Mouse (Mus musculus) embryonic facial prominence, embryonic 12.5 days (tissue): ENCODE measurements around the gene Rab40c. TPM values are rescaled to one million over a fixed set of nuclear protein-coding genes. Genes with fewer than 3 reads are reported as not detected.

Experiments
- ATAC-seq: fragments of 200-750 bp; cut with Nextera tagmentation; 2 replicates; pipeline ENCODE4 v1.8.0; 2017; ENCODE audit not compliant: insufficient number of reproducible peaks, insufficient read depth, low FRiP score, low TSS enrichment
- H3K27ac ChIP-seq: fragments of 300-500 bp; sonication (generic); 2 replicates; pipeline ENCODE4 v1.5.1; 2016; ENCODE audit warnings: mild to moderate bottlenecking
- H3K27me3 ChIP-seq: fragments of 300-500 bp; sonication (generic); 2 replicates; pipeline ENCODE4 v1.6.1; 2016; ENCODE audit warnings: mild to moderate bottlenecking, moderate library complexity
- H3K36me3 ChIP-seq: fragments of 300-500 bp; sonication (generic); 2 replicates; pipeline ENCODE4 v1.6.1; 2016; ENCODE audit warnings: mild to moderate bottlenecking
- H3K4me1 ChIP-seq: fragments of 300-500 bp; sonication (generic); 2 replicates; pipeline ENCODE4 v1.6.1; 2016
- H3K4me2 ChIP-seq: fragments of 300-500 bp; sonication (generic); replicated peaks from 2 replicates; pipeline ENCODE4 v1.6.1; 2016; ENCODE audit warnings: mild to moderate bottlenecking, moderate library complexity
- H3K4me3 ChIP-seq: fragments of 300-500 bp; sonication (generic); 2 replicates; pipeline ENCODE4 v1.5.1; 2016; ENCODE audit warnings: mild to moderate bottlenecking
- H3K9ac ChIP-seq: fragments of 300-500 bp; sonication (generic); 2 replicates; pipeline ENCODE4 v1.6.1; 2016; ENCODE audit warnings: mild to moderate bottlenecking, moderate library complexity
- H3K9me3 ChIP-seq: fragments of 300-500 bp; sonication (generic); 2 replicates; pipeline ENCODE4 v1.6.1; 2016; ENCODE audit warnings: mild to moderate bottlenecking, moderate library complexity
- WGBS: fragments of 180-500 bp; shearing (Covaris S2); methylation state at CpG from one replicate; pipeline ENCODE4 v1.1.7; 2016; 5-methylcytosine and 5-hydroxymethylcytosine counted together
- polyA plus RNA-seq: library from polyadenylated mRNA; unstranded; fragments of >200 nt; fragmentation: Nextera tagmentation; extraction: Ambion mirVana; gene quantifications from 2 replicates; pipeline ENCODE4 v1.2.1, GENCODE M21; 2016

The Rab40c gene
- polyA plus RNA-seq, 1 experiment from 2014 or later = 37.4 TPM

DNA sequence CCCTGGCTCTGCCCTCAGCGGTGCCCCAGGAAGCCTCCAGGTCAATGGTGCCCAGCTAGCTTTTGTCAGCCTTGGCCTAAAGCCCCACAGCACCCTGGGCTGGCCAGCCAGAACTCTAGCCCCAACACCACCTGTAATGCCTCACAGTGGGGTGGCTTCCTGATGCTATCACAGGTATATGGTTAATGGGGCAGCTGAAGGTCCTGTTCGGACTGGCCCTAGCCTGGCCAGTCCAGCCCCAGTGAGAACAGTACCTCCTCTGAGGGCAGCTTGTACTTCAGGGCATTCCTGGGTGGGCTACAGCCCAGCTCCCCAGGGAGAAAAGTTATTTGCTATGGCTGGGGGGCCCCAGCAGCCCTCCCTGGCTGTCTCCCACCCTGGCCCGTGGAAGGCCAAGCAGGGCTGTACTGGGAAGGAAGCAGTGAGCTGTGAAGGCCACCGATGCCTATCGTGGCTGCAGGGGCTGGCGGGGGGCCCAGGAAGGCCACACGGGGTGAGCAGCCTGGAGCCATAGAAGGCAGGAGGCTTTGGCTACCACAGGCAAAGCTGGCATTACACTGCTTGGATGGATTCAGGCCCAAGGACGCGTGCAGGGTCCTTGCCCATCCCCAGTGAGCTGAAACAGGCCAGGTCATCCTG lies 26.1 kb upstream of the Rab40c start:
- H3K36me3 ChIP-seq = no peaks in the 10 kb centered on the region
- WGBS = 60% methylated on average over 9 of the region's 9 CpGs
- H3K9me3 ChIP-seq = no peaks in the 10 kb centered on the region
- H3K9ac ChIP-seq = no peak overlapping the region
- peaks cover 11% of the 10 kb centered on the region for H3K27me3 ChIP-seq
- no peak overlapping the region for H3K27ac ChIP-seq
- H3K4me1 ChIP-seq = peaks cover 8% of the 10 kb centered on the region
- H3K4me2 ChIP-seq = no peak overlapping the region
- H3K4me3 ChIP-seq = no peak overlapping the region
- no peak for ATAC-seq

DNA sequence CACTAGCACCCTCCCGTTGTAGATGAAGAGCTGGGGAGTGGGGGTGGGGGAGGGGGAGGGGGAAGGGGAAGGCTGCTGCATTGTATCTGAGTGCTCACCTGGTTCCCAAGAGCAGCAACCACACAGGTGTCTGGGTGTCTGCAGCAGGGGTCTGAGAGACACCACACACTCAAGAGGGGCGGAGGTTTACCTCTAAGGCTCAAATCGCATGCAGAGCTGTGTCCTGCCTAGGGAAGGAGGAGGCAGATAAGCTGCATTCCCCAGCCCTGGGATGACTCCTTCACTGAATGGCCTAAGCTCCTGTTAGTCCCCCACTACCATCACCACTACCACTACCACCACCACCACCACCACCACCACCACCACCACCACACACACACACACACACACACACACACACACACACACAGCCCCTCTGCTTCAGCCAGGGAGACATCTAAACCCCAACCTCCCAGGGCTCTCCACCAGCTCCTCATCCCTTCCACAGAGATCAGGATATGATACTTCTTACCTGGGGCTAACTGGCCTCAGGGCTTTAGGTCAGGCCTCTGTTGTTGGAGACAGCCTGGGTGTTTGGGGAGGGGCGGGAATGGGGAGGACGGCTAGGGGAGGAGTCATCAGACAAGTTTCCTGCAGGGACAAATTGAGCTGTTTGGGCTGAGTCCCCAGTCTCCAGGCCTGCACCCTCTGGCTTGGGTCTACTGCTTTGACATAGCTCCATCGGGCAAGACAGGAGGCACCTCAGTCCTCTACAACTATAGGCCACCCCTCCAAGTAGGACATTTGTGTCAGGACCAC lies 25.0 kb upstream of the Rab40c start, which contains the start of the genes Pigq and Nhlrc4:
TSS of gene Pigq (minus strand) at position 571 of the 798 bp plus-strand sequence.
TSS of gene Nhlrc4 (minus strand) at position 596 of the 798 bp plus-strand sequence.
- peaks cover under 1% of the 10 kb centered on the region; the same call in 1 of the 2 replicates for H3K27me3 ChIP-seq
- WGBS = 50% methylated on average over 6 of the region's 6 CpGs
- no peak within 1 kb of the TSS for H3K4me3 ChIP-seq
- no peaks in the 10 kb centered on the region for H3K9me3 ChIP-seq
- peaks cover 18% of the 10 kb centered on the region for H3K4me1 ChIP-seq
- no peaks in the 10 kb centered on the region for H3K36me3 ChIP-seq
- no peak within 1 kb of the TSS for H3K27ac ChIP-seq
- H3K9ac ChIP-seq = peak within 1 kb of the TSS; percentile 19; the same call in 1 of the 2 replicates
- ATAC-seq = no peak
- H3K4me2 ChIP-seq = no peak within 1 kb of the TSS

DNA sequence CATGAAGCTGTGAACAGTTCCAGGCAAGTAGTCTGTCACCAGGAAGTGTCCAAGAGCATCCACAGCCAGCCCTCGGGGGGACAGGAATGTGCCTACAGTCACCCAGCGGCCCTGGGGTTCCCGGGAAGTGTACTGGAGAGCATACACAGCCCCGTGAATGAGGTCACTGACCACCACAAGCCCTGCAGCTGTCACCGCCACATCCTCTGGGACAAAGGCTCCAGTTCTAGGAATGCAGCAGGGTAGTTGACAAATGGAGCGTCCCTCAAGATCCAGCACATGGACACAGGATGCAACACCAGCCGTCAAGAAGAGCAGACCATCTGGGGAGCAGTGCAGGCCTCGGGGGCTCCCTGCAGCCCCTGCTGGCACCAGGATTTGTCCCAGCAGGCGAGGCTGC lies 24.2 kb upstream of the Rab40c start:
- no peak for ATAC-seq
- H3K27me3 ChIP-seq = no peaks in the 10 kb centered on the region
- no peak overlapping the region for H3K27ac ChIP-seq
- peaks cover 1% of the 10 kb centered on the region; the same call in 1 of the 2 replicates for H3K36me3 ChIP-seq
- no peaks in the 10 kb centered on the region for H3K9me3 ChIP-seq
- H3K9ac ChIP-seq = no peak overlapping the region
- peaks cover 20% of the 10 kb centered on the region for H3K4me1 ChIP-seq
- no peak overlapping the region for H3K4me2 ChIP-seq
- no peak overlapping the region for H3K4me3 ChIP-seq
- 75% methylated on average over 9 of the region's 9 CpGs for WGBS

DNA sequence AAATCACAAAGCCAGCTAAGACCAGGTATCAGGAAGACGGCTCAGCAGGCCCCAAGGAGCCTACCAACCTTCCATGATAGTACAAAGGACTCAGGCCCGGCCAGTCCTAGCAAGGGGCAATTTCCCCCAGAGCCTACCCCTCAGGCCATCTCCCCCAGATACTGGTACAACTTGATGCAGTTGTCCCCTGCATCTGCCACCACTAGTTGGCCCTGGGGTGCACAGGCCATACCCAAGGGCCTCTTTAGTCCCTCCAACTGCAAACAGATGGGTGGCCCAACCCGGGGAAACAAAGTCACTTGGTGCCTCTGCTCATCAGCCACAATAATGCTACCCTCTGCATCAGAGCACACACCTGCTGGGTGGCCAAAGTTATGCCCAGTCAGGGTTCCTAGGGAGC lies 23.7 kb upstream of the Rab40c start:
- no peaks in the 10 kb centered on the region for H3K9me3 ChIP-seq
- peaks cover 20% of the 10 kb centered on the region for H3K4me1 ChIP-seq
- WGBS = 78% methylated on average over 3 of the region's 3 CpGs
- H3K4me3 ChIP-seq = no peak overlapping the region
- no peak overlapping the region for H3K9ac ChIP-seq
- H3K36me3 ChIP-seq = peaks cover 3% of the 10 kb centered on the region; the same call in 1 of the 2 replicates
- H3K4me2 ChIP-seq = no peak overlapping the region
- ATAC-seq = no peak
- H3K27me3 ChIP-seq = no peaks in the 10 kb centered on the region
- H3K27ac ChIP-seq = no peak overlapping the region

DNA sequence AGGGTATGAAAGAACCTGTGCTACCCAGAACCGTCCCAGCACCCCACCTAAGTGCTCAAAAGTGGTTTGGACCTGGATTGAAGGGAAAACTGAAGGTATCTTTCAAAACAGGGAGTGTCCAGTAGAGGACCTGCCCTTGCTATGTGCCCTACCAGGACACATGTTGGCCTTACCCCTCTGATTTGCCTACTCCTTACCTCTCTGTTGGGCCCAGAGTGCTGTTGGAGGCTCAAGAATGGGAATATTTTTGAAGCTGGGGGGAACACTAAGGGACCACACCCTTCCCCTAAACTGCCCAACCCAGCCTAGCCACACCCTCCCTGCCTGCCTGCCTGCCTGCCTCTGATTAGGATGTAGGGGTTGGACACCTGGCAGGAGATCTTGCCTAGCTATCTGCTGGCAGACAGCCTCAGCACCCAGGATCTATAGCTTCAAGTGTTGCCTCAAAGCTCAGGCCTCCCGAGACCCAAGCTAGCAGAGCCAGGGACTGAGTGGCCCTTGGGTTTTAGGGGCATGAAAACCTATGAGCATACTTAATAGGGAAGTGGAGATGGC lies 23.1 kb upstream of the Rab40c start:
- no peak for ATAC-seq
- Histone ChIP-seq H3K4me3 (peak overlapping the region; percentile 81), H3K27ac (no peak overlapping the region), H3K9ac (no peak overlapping the region), H3K36me3 (peaks cover 4% of the 10 kb centered on the region; the same call in 1 of the 2 replicates), H3K4me2 (peak overlapping the region; percentile 65; the same call in 1 of the 2 replicates), H3K9me3 (no peaks in the 10 kb centered on the region), H3K27me3 (no peaks in the 10 kb centered on the region), H3K4me1 (peaks cover 20% of the 10 kb centered on the region)
- WGBS = 86% methylated on average over 2 of the region's 2 CpGs

DNA sequence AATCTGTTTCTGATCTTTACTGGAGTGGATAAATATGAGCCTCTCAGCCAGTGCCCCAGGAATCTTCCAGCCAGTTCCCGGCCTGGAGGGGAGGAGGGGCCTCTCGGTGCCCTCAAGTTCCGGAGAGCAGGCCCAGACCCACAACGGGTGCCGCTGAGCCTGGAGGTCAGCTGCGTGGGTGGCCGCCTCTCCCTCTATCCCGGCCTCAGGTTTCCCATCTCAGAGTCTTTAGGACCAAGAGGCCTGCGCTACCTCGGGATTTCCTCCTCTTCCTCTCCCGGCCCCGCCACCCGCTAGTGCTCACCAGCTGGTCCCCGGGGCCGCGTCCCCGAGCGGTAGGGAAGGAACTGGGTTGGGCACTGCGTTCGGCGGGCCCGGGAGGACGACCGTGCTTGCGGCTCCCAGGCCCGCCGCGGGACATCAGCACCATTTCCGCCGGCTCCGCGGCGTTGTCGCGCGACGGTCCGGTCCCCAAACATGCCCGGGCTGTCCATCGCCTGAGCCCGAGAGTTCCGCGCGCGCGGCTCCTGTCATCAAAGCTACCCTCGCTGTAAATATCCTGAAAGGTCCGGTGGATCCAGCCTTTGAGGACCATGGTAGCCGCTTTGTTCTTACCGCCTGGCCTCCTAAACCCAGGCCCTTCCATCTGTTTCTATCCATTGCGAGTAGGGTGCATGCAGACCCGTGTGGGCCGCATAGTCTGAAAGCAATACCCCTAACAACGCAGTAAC lies 22.1 kb upstream of the Rab40c start:
- H3K4me2 ChIP-seq = peak overlapping the region; percentile 65
- 3% methylated on average over 54 of the region's 54 CpGs for WGBS
- H3K27ac ChIP-seq = peak overlapping the region; percentile 93
- no peaks in the 10 kb centered on the region for H3K9me3 ChIP-seq
- H3K27me3 ChIP-seq = no peaks in the 10 kb centered on the region
- peak overlapping the region; percentile 81 for H3K4me3 ChIP-seq
- H3K4me1 ChIP-seq = peaks cover 20% of the 10 kb centered on the region
- ATAC-seq = peak; percentile 44; the same call in 1 of the 2 replicates
- H3K36me3 ChIP-seq = peaks cover 14% of the 10 kb centered on the region
- peak overlapping the region; percentile 93 for H3K9ac ChIP-seq

DNA sequence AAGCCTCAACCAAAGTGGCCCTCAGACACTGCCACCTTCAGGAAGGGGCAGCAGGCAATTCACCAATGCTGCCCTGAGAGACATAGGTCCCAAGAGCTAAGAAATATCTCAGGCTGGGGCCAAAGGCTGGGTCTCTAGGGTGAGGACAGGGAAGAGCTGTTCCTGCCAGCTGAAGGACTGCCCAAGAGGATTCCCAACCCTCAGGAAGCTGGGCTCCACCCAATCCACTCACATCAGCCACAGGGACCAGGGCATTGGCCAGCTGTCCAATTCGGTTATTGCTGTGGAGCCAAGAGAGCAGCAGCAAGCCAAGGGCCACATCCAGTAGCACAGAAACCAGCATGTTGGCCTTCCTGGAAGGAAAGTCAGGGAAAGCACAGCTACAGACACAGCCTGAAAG lies 15.0 kb upstream of the Rab40c start:
- Histone ChIP-seq H3K9me3 (no peaks in the 10 kb centered on the region), H3K27ac (no peak overlapping the region), H3K9ac (no peak overlapping the region), H3K4me2 (no peak overlapping the region), H3K4me1 (peaks cover 1% of the 10 kb centered on the region; the same call in 1 of the 2 replicates), H3K36me3 (peaks cover 75% of the 10 kb centered on the region), H3K4me3 (no peak overlapping the region), H3K27me3 (no peaks in the 10 kb centered on the region)
- WGBS = 81% methylated on average over 1 of the region's 1 CpGs
- no peak for ATAC-seq

DNA sequence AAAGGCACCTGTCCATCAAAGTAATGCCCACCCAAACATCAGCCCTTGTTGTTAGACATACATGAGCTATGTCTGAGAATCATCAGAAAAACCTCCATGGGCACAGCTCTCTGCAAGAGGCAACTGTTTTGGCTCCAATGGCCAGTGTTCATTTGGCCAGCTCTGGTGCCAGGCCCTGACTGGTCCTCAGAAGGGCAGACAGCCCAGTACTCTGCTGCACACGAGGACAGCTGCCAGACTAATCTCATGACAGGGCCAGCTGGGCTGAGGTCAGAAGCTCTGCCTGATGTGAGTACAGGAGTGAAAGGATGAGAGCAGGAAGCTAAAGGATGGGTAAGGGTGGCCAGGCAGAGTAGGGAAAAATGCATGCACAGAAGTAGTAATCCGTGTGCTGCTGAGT lies 5.8 kb upstream of the Rab40c start:
- no peaks in the 10 kb centered on the region for H3K27me3 ChIP-seq
- no peak overlapping the region for H3K4me2 ChIP-seq
- no peaks in the 10 kb centered on the region for H3K9me3 ChIP-seq
- no peak for ATAC-seq
- H3K4me1 ChIP-seq = 0 out of 2 replicates have a peak, but pooled peaks cover 4% of the 10 kb centered on the region
- 76% methylated on average over 2 of the region's 2 CpGs for WGBS
- H3K9ac ChIP-seq = no peak overlapping the region
- peaks cover 45% of the 10 kb centered on the region for H3K36me3 ChIP-seq
- no peak overlapping the region for H3K4me3 ChIP-seq
- H3K27ac ChIP-seq = no peak overlapping the region

DNA sequence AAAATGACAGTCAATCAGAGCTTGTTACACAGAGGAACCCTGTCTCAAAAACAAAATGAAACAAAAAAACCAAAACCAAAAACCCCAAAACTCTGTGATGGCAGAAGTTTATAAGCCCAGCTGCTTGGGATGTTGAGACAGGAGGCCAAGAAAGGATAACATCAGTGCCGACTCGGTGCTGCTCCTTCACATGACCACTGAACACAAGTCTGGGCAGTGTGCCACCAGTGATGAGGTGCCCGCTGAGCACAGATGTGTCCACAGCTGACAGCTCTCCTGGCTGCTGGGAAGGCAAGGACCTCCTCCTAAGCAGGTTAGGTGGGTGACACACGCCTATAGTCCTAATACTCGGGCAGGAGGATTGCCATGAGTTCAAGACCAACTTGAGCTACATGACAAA lies 2.6 kb upstream of the Rab40c start:
- no peak for ATAC-seq
- WGBS = 86% methylated on average over 5 of the region's 5 CpGs

DNA sequence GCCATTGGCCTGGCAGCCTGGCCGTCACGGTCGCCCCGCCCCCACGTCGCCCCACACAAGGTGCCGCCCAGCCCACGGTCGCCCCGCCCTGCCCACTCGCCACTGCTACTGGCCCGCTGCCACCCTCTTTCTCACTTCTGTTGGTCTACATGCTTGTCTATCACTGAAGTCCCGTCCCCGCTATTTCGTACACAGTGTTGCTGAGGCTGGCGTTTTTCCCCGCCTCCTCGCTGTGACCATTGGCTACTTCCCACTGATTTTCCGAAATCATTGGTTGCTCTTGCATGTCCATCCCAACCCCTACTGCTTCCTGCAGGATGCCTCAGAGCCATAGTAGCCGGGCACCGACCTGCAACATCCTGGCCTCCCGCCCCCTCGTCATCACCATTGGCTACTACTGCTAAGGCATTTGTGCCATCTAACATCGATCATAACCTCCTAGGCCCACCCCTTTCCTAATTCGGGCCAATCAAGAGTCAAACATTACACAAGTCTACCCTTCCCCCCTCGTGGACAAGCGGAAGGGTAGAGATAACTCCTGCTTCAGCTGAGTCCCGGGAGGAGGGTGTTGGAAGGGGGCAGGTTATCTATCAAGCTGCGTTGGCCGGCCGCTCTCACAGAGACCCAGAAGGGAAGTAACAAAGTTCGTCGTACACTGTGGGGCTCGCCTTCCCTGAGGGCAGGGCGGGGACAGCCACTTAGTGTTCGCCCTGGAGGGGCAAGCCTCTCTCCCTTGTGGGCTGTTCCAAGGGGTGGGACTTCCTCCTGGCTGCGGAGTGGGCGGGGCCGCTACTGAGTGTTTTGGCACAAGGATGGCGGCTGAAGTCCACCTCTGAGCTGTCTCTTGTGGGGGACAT lies 487 bp upstream of the Rab40c start:
- under 1% methylated on average over 40 of the region's 40 CpGs for WGBS
- H3K9me3 ChIP-seq = no peaks in the 10 kb centered on the region
- ATAC-seq = peak; percentile 99
- no peaks in the 10 kb centered on the region for H3K27me3 ChIP-seq
- H3K4me1 ChIP-seq = peaks cover 17% of the 10 kb centered on the region
- peak overlapping the region; percentile 80 for H3K4me2 ChIP-seq
- peak overlapping the region; percentile 95 for H3K4me3 ChIP-seq
- peak overlapping the region; percentile 86 for H3K27ac ChIP-seq
- H3K9ac ChIP-seq = peak overlapping the region; percentile 71
- H3K36me3 ChIP-seq = no peaks in the 10 kb centered on the region

More for the DNA sequence above, 2.6 kb upstream of the Rab40c start:
- H3K4me2 ChIP-seq = no peak overlapping the region
- no peak overlapping the region for H3K9ac ChIP-seq
- no peak overlapping the region for H3K4me3 ChIP-seq
- H3K27me3 ChIP-seq = no peaks in the 10 kb centered on the region
- H3K9me3 ChIP-seq = no peaks in the 10 kb centered on the region
- peaks cover 16% of the 10 kb centered on the region for H3K36me3 ChIP-seq
- no peak overlapping the region for H3K27ac ChIP-seq
- peaks cover 17% of the 10 kb centered on the region for H3K4me1 ChIP-seq
